ENCODE assay signal across 17 mouse cellular contexts in the genomic region with DNA sequence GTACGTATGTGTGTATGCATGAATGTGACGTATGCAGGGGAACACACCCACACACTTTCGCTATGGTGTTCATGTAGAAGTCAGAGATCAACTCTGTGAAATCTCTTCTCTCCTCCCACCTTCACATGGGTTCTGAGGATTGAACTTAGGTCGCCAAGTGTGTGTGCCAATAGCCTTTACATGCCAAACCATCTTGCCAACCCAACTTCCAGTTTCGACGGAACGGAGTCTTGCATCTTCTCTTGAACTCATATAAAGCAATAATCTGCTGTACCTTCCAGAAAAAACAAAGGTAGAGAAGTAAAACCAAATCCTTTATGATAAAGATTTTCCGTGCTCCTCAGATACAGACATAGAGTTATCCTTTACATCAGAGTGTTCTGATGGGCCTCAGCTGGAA.
DNase-seq lines count a peak whose midpoint lies in the region; ATAC-seq lines count a peak whose summit lies in the region.
"Had no signal": no experiment of that assay in that cellular context is flagged by ENCODE, and none has a peak within 500 bp of the region (broad histone marks: within the 10 kb centered on the region; RNA-seq: fewer than 3 reads in every experiment).

No protein-coding gene starts in this region.

- no peak for ATAC-seq in megakaryocyte-erythroid progenitor cell, adult 5-6 weeks (replicated peaks; ENCODE audit: low FRiP score, low TSS enrichment, poor library complexity, severe bottlenecking)
- ATAC-seq: activated CD4-positive, CD25-positive, alpha-beta regulatory T cell, adult 4 months; CD4-positive, CD25-positive, alpha-beta regulatory T cell, adult 4 months; Patski had no signal

- DNase-seq in fat pad, adult 2 months (ENCODE audit: extremely low read depth, low read depth, low spot score): peak; percentile 85
- DNase-seq in gonadal fat pad, adult 2 months (ENCODE audit: low read depth): peak; percentile 71
- no peak for DNase-seq in urinary bladder, postnatal 25 days (ENCODE audit: low spot score)
- DNase-seq: adrenal gland, adult 2 months; adrenal gland, adult 8-10 months; adrenal gland, postnatal 10 days; adrenal gland, postnatal 14 days; adrenal gland, postnatal 25 days; adrenal gland, postnatal 36 days; B cell, adult 2 months; cerebellum, adult 11 months; cerebellum, adult 11-12 months; cerebellum, adult 18-20 months had no signal
